Mouse (Mus musculus): ENCODE measurements around the gene Nkd1.

Gene Nkd1

GRCm38 (mm10) chr8:88642734-88643564 is 121.8 kb downstream of the Nkd1 start:
- in situ Hi-C loops (cut with MboI, MseI), result loop anchor here (5.0 to 25.0 kb wide), 2 partner anchors 39 to 1781 kb away; no protein-coding TSS in a partner anchor
